In genomic region chr13:62978784-62979183, GRCm38 (mm10) we compare ENCODE assay signal across 15 mouse cellular contexts. TPM values are rescaled to one million over a fixed set of nuclear protein-coding genes. Genes with fewer than 3 reads are reported as not detected.
DNase-seq lines count a peak whose midpoint lies in the region; ATAC-seq lines count a peak whose summit lies in the region.
"Had no signal": no experiment of that assay in that cellular context is flagged by ENCODE, and none has a peak within 500 bp of the region (broad histone marks: within the 10 kb centered on the region; RNA-seq: fewer than 3 reads in every experiment).

No protein-coding gene starts in this region.

- no peak overlapping the region for H3K4me2 ChIP-seq in heart, embryonic 15.5 days
- no peak overlapping the region for H3K4me2 ChIP-seq in kidney, embryonic 16.5 days (replicated peaks; ENCODE audit: low read depth, low read length)
- H3K4me2 ChIP-seq in neural tube, embryonic 13.5 days: no peak overlapping the region
- H3K4me2 ChIP-seq: embryonic facial prominence, embryonic 13.5 days; neural tube, embryonic 12.5 days had no signal

- H3K9ac ChIP-seq in heart, embryonic 15.5 days: no peak overlapping the region
- H3K9ac ChIP-seq in kidney, embryonic 16.5 days (replicated peaks; ENCODE audit: low read length): no peak overlapping the region
- no peak overlapping the region for H3K9ac ChIP-seq in neural tube, embryonic 13.5 days
- H3K9ac ChIP-seq: embryonic facial prominence, embryonic 13.5 days; neural tube, embryonic 12.5 days had no signal

- no peaks in the 10 kb centered on the region for H3K36me3 ChIP-seq in heart, embryonic 15.5 days
- H3K36me3 ChIP-seq in kidney, embryonic 16.5 days (ENCODE audit: insufficient read depth, low read length): no peaks in the 10 kb centered on the region
- H3K36me3 ChIP-seq in neural tube, embryonic 13.5 days: no peaks in the 10 kb centered on the region
- H3K36me3 ChIP-seq: embryonic facial prominence, embryonic 13.5 days; G1E; neural tube, embryonic 12.5 days had no signal

- no peaks in the 10 kb centered on the region for H3K9me3 ChIP-seq in heart, embryonic 15.5 days (replicated peaks)
- no peaks in the 10 kb centered on the region for H3K9me3 ChIP-seq in kidney, embryonic 16.5 days (ENCODE audit: low read length)
- H3K9me3 ChIP-seq in neural tube, embryonic 13.5 days: no peaks in the 10 kb centered on the region
- H3K9me3 ChIP-seq: embryonic facial prominence, embryonic 13.5 days; G1E; neural tube, embryonic 12.5 days had no signal

- H3K4me3 ChIP-seq in heart, embryonic 15.5 days: no peak overlapping the region
- no peak overlapping the region for H3K4me3 ChIP-seq in kidney, embryonic 16.5 days (ENCODE audit: low read length)
- no peak overlapping the region for H3K4me3 ChIP-seq in neural tube, embryonic 13.5 days
- H3K4me3 ChIP-seq: embryonic facial prominence, embryonic 13.5 days; neural tube, embryonic 12.5 days had no signal

- DNase-seq in heart, postnatal 36 days: no peak
- DNase-seq in kidney, adult 9 months: no peak
- no peak for DNase-seq in neural tube, embryonic 10.5 days (ENCODE audit: extremely low spot score, low spot score)
- DNase-seq in frontal cortex, adult 2 months (ENCODE audit: extremely low spot score in 1 of 2, low spot score in 1 of 2): no peak
- DNase-seq: cerebellum, adult 11-12 months; gastrocnemius, postnatal 36 days; left cerebral cortex, postnatal 4 days; right cerebral cortex, postnatal 4 days; thymus, adult 2 months had no signal

- intact Hi-C loops in heart, postnatal 36 days (cut with DNase I): no loop called here

- peaks cover 15% of the 10 kb centered on the region for H3K4me1 ChIP-seq in heart, embryonic 15.5 days (replicated peaks)
- H3K4me1 ChIP-seq in kidney, embryonic 16.5 days (ENCODE audit: insufficient read depth, low read length): peaks cover 15% of the 10 kb centered on the region
- H3K4me1 ChIP-seq in neural tube, embryonic 13.5 days (replicated peaks): peaks cover 22% of the 10 kb centered on the region
- H3K4me1 ChIP-seq: neural tube, embryonic 12.5 days had no signal

- no peak; the same call in 1 of the 2 replicates for ATAC-seq in heart, embryonic 15.5 days (replicated peaks; ENCODE audit: insufficient number of reproducible peaks, insufficient read depth, low FRiP score, low read depth)
- peak; percentile 42; the same call in 1 of the 2 replicates for ATAC-seq in kidney, embryonic 16.5 days (ENCODE audit: low FRiP score, low TSS enrichment)
- ATAC-seq in neural tube, embryonic 13.5 days (ENCODE audit: low read depth): 0 out of 2 replicates have a peak, but pooled peaks have one; percentile 40

- WGBS in heart, embryonic 15.5 days: 72% methylated on average over 4 of the region's 4 CpGs
- WGBS in kidney, embryonic 16.5 days: 72% methylated on average over 4 of the region's 4 CpGs
- 85% methylated on average over 4 of the region's 4 CpGs for WGBS in neural tube, embryonic 13.5 days

- no peaks in the 10 kb centered on the region for H3K27me3 ChIP-seq in heart, embryonic 15.5 days
- H3K27me3 ChIP-seq in kidney, embryonic 16.5 days (ENCODE audit: insufficient read depth, low read length): no peaks in the 10 kb centered on the region
- no peaks in the 10 kb centered on the region for H3K27me3 ChIP-seq in neural tube, embryonic 13.5 days
- H3K27me3 ChIP-seq: embryonic facial prominence, embryonic 13.5 days; neural tube, embryonic 12.5 days had no signal

- peak overlapping the region; percentile 13 for H3K27ac ChIP-seq in heart, embryonic 15.5 days
- H3K27ac ChIP-seq in kidney, embryonic 16.5 days (ENCODE audit: low read length): peak overlapping the region; percentile 59
- peak overlapping the region; percentile 6; the same call in 1 of the 2 replicates for H3K27ac ChIP-seq in neural tube, embryonic 13.5 days (replicated peaks)
- H3K27ac ChIP-seq: embryonic facial prominence, embryonic 13.5 days; neural tube, embryonic 12.5 days had no signal

RNA-seq across cellular contexts. Expression of gene 2010111I01Rik, which starts 14.1 kb away (rescaled TPM):
- 59.9 and 72.2 TPM in 2 replicates for polyA plus RNA-seq in heart, embryonic 15.5 days (2015; fragmentation: Nextera tagmentation; extraction: Ambion mirVana)
- total RNA-seq in heart, postnatal 36 days (2021): 10 to 100 TPM; 87.8 to 90.0 TPM
- polyA plus RNA-seq in kidney, embryonic 16.5 days (2015; fragmentation: Nextera tagmentation; extraction: Ambion mirVana): 146 and 147 TPM in 2 replicates
- polyA plus RNA-seq in neural tube, embryonic 13.5 days (2015; fragmentation: Nextera tagmentation; extraction: Ambion mirVana): 77.8 and 87.6 TPM in 2 replicates
- 92.7 and 95.5 TPM in 2 replicates for polyA plus RNA-seq in frontal cortex, adult 2 months (2012; rRNA removed)

Comparison
In these comparisons a context has a peak if more than half of its experiments do, and no peak if none do; other contexts are left out.
1. H3K27ac ChIP-seq: peak in every context shown above with its lines; median percentile 59 in kidney, embryonic 16.5 days; 13 in heart, embryonic 15.5 days; 6 in neural tube, embryonic 13.5 days.